Mouse (Mus musculus): ENCODE data around the gene Usp28. TPM values are rescaled to one million over a fixed set of nuclear protein-coding genes. Genes with fewer than 3 reads are reported as not detected.
"Not testable (repeated sequence)": the region's sequence is repeated elsewhere in the genome, so short reads cannot be mapped to it uniquely, and the experiment has no call there.

Gene Usp28
- 20.7 TPM for polyA plus RNA-seq (2021)

DNA sequence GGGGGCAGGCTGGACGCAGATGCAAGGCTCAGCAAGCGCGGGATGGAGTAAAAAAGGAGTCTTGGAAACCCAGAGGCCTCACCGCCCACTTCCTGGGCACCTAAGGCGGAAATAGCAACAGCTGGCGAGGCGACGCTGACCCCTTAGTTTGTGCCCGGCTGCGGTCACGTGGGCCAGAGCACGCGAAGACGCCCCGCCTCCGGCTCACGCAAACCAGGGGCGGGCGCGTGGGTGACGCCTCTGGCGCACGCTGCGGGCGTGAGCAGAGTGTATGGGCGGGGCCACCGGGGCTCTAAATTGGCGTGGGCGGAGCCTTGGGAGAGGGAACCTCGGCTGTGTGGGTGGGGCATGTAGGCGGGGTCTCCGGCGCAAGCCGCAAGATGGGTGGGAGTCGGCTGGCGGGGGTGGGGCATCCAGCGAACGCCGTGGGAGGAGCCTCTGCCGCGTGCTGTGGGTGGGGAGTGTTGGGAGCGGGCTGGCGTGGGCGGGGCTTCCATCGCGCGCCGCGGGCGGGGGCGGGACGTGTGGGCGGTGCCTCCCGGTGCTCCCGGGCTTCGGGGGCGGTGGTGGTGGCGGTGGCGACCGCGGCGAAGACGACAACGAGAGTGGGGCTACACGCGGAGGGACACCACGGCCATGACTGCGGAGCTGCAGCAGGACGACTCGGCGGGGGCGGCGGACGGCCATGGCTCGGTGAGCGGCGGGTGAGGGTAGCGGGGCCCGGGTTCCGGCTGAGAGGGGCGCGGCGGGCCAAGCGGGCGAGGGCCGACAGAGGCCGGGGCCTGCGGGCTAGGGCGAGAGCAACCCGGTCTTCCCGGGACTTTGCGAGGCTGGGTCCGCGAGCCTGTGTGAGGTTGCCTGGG lies at the start of gene Usp28:
Gene Usp28, plus strand, starts transcription at position 531 of the 863 bp plus-strand sequence.
- ATAC-seq, result peak; percentile 94
- no peaks in the 10 kb centered on the region for H3K27me3 ChIP-seq
- CTCF ChIA-PET, result no interaction called here
- POLR2A ChIA-PET, result interaction anchor here (0.6 kb wide), 1 partner anchor 9 kb away, joined by 3 read pairs; no protein-coding TSS in a partner anchor
- peak; percentile 90 for DNase-seq (ENCODE audit: low read depth, low spot score)
- in situ Hi-C loops (cut with MboI; ENCODE audit: low pct_unique_long_range_greater_than_20kb), result no loop called here
- TF ChIP-seq CTCF (IDR thresholded peaks at IDR 0.05), result no peak

DNA sequence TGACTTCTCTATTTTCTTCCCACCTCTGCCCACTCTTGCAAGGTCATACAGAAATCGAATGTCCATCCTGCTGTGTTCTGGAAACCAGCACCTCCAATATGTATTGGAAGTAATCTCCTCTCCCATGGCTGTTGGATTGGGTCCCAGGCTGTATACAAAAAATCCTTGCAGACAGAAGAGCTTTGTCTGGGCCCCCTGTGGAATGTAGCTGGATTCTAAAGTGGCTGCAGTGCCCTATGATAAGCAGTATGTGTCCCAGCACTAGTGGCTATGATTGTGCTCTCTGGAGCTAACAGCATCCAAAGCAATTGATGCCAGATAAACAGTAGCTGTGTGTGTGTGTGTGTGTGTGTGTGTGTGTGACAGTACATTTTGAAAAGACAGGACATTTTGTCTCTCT lies 42.8 kb upstream of the Usp28 start:
- CTCF ChIA-PET, result no interaction called here
- no peak for TF ChIP-seq CTCF (IDR thresholded peaks at IDR 0.05)
- in situ Hi-C loops (cut with MboI; ENCODE audit: low pct_unique_long_range_greater_than_20kb), result no loop called here
- peaks cover 55% of the 10 kb centered on the region for H3K27me3 ChIP-seq
- POLR2A ChIA-PET, result no interaction called here
- ATAC-seq (no peak), DNase-seq (ENCODE audit: low read depth, low spot score) (no peak)

DNA sequence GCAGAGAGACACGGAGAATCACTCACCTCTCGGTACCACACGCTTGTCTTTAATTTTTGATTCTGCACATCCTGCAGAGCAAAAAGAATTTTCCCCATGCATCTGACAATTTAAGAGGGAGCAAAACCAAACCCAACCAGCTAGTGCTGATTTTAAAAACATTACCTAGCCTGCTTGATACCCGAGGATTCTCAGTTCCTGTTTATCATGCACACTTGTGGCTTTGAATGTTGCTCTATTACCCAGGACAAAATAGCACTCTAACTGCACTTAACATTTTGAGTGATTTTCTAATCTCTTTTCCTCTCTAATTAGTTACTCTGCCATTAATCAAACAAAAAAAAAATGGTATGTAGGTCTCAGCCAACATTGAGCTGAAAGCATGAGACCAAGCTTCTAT lies 37.6 kb upstream of the Usp28 start:
- DNase-seq (ENCODE audit: low read depth, low spot score), result no peak
- in situ Hi-C loops (cut with MboI; ENCODE audit: low pct_unique_long_range_greater_than_20kb), result no loop called here
- TF ChIP-seq CTCF (IDR thresholded peaks at IDR 0.05), result no peak

DNA sequence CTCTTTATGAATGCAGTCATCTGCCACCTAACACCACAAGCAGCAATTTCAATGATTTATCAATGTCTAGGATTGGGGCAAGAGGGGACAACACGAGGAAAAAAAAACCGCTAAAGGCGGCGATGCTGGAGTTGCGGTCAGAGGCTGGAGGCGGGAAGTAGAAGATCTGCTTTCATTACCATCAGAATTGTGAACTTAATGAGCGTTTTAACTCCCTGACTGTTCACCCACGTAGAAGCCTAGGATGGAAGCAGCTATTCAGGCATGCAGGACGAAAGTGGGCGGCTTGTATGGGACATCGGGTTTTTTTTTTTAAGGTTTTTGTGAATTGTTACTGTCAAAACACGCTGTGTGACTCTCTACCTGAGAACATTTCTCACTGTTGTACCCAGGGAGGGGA lies 23.9 kb upstream of the Usp28 start:
- no peak for ATAC-seq
- H3K27me3 ChIP-seq, result peaks cover 52% of the 10 kb centered on the region
- in situ Hi-C loops (cut with MboI; ENCODE audit: low pct_unique_long_range_greater_than_20kb), result no loop called here
- ChIA-PET POLR2A (no interaction called here), CTCF (no interaction called here)
- DNase-seq (ENCODE audit: low read depth, low spot score), result no peak
- TF ChIP-seq CTCF (IDR thresholded peaks at IDR 0.05), result no peak

More for the DNA sequence above, 37.6 kb upstream of the Usp28 start:
- no peak for ATAC-seq
- peaks cover 44% of the 10 kb centered on the region for H3K27me3 ChIP-seq
- ChIA-PET POLR2A (no interaction called here), CTCF (interaction anchor here (0.7 kb wide), 1 partner anchor 10 kb away, joined by 3 read pairs; no protein-coding TSS in a partner anchor)

DNA sequence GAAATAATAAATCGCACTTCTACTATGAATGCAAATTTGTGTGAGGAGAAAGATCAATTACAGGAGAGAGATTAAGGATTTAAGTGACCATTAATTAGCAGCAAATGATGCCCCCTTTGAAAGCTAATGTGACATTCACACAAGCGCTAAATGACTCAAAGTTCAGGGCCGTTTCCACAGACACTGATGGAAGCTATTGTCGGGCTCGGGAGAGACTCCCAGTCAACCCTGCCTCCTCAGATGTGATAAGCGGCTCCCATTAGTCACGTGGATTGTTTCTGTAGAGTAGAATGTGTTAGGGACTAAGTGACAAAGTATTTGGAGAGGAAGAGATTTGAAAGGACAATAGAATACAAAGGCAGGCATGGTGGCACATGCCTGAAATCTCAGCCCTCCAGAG lies 23.0 kb upstream of the Usp28 start:
- no peak for TF ChIP-seq CTCF (IDR thresholded peaks at IDR 0.05)
- no peak for ATAC-seq
- no peak for DNase-seq (ENCODE audit: low read depth, low spot score)
- H3K27me3 ChIP-seq, result peaks cover 52% of the 10 kb centered on the region
- ChIA-PET POLR2A (no interaction called here), CTCF (no interaction called here)
- in situ Hi-C loops (cut with MboI; ENCODE audit: low pct_unique_long_range_greater_than_20kb), result no loop called here

DNA sequence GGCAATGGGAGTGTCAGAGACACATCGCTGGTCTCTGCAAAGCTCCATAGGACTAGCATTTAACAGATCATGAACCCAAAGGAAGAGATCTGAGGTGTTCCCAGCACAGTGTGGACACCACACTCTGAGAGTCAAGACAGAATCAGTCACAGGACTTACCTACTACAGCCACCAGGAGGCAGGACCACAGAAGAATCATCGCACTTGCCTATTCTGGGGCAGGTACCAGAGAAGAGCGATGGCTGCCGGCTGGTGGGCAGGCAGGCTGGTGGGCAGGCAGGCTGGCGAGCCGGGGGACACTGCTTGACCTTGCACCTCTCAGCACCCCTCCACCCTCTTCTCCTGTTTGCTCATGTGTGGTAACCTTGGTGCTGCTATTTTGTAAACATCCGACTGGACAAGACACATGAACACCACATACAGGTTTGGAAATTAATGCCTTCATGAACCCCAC lies 20.6 kb upstream of the Usp28 start, which contains the start of gene Htr3b:
Gene Htr3b, minus strand, starts transcription at position 404 of the 454 bp plus-strand sequence.
- ATAC-seq (no peak), DNase-seq (ENCODE audit: low read depth, low spot score) (no peak)
- peak; percentile 39 for TF ChIP-seq CTCF (IDR thresholded peaks at IDR 0.05)
- H3K27me3 ChIP-seq, result peaks cover 57% of the 10 kb centered on the region
- ChIA-PET POLR2A (no interaction called here), CTCF (interaction anchor here (2.0 kb wide), 1 partner anchor 8 kb away, joined by 8 read pairs; no protein-coding TSS in a partner anchor)
- in situ Hi-C loops (cut with MboI; ENCODE audit: low pct_unique_long_range_greater_than_20kb), result no loop called here

DNA sequence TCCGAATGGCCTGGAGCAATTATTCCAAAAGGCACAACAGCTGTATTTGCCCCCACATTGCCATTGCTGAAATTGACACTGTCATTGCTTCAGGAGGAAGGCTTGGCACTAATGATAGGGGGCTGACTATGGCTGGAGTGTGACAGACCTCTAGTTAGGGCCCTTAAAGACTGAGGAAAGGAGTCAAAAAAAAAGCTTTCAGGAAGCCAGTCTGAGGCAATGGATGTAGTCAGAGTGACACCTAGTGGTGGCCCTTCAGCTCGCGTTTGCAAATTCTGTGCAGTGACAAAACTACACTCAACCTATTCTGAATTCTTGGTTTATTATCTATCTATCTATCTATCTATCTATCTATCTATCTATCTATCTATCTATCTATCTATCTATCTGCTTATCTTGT lies 12.7 kb upstream of the Usp28 start:
- in situ Hi-C loops (cut with MboI; ENCODE audit: low pct_unique_long_range_greater_than_20kb), result loop anchor here (5.0 kb wide), 1 partner anchor 330 kb away; no protein-coding TSS in a partner anchor
- POLR2A ChIA-PET, result no interaction called here
- ATAC-seq (no peak), DNase-seq (ENCODE audit: low read depth, low spot score) (no peak)
- CTCF ChIA-PET, result interaction anchor here (1.0 to 1.4 kb wide), 6 partner anchors 9 to 327 kb away, joined by 3 to 8 read pairs (median 4); partner anchors contain the start of gene Htr3b
- peak; percentile 65 for TF ChIP-seq CTCF (IDR thresholded peaks at IDR 0.05)
- H3K27me3 ChIP-seq, result peaks cover 5% of the 10 kb centered on the region

DNA sequence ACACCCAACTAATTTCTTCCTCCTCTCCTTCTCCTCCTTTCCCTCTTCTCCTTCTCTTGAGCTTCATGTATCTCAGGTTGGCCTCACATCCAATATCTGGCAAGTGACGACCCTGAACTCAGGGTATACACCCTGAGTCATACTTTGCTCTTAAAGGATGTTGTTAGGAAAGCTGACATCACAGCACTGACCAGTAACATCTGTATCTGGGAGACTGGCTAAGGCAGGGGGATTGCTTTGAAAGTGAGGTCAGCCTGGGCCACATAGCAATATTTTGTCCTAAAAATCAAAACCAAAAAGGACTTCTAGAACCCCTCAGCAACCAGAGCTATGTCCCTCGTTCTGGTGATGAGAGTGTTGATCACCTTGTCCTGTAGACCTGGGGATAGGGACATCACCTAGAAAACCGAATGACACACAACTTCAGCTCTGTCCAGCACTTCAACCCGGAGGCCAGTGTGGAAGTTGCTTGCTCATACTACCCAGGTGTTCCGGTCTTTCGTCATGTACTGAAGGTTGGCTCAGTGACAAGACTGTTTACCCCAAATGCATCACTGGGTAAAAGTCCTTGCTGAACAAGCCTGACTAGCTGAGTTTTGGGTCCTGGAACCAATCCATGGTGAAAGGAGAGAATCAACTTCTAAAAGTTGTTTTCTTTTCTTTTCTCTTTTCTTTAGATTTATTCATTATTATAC lies 8.4 kb upstream of the Usp28 start:
- H3K27me3 ChIP-seq, result no peaks in the 10 kb centered on the region
- in situ Hi-C loops (cut with MboI; ENCODE audit: low pct_unique_long_range_greater_than_20kb), result no loop called here
- POLR2A ChIA-PET, result interaction anchor here (0.7 kb wide), 1 partner anchor 9 kb away, joined by 3 read pairs; no protein-coding TSS in a partner anchor
- no peak for DNase-seq (ENCODE audit: low read depth, low spot score)
- no peak for TF ChIP-seq CTCF (IDR thresholded peaks at IDR 0.05)
- CTCF ChIA-PET, result no interaction called here
- no peak for ATAC-seq

DNA sequence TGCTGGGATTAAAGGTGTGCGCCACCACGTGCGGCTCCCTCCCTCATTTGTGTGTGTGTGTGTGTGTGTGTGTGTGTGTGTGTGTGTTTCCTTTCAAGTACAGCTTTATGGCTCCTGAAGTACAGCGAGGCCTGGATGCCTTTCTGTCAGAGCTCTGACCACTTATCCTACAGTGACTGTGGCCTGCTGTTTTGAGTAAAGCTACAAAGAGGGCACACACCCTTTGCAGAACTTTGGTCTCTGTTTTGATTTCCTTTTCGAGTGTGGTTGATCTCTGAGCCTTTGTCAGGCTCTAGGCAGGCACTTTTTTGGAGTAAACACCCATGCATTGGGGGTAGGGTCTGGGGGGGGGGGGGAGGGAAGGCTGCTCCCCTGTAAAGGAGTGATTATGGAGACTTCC lies 4.8 kb upstream of the Usp28 start:
- ATAC-seq, result no peak
- DNase-seq (ENCODE audit: low read depth, low spot score), result no peak
- TF ChIP-seq CTCF (IDR thresholded peaks at IDR 0.05), result no peak
- in situ Hi-C loops (cut with MboI; ENCODE audit: low pct_unique_long_range_greater_than_20kb), result no loop called here
- ChIA-PET CTCF (no interaction called here), POLR2A (no interaction called here)
- H3K27me3 ChIP-seq, result no peaks in the 10 kb centered on the region

DNA sequence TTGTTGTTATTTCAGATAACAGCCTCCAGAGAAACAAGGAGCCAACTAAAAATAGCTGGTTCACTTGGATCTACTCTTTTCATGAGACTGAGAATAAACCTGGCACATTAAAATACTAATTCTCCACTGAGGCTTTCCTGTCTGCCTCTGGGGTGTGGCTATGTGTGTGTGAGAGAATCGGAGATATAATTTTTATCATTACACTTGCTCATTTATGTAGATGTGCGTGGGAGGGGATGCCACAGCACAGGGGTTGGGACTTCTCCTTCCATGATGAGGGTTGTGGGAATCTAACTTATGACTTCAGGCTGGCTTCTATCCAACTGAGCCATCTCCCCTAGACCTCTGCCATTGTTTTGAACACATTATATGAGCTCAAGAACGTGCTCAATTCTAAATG lies 4.4 kb upstream of the Usp28 start:
- no peak for ATAC-seq
- H3K27me3 ChIP-seq, result no peaks in the 10 kb centered on the region
- ChIA-PET CTCF (no interaction called here), POLR2A (no interaction called here)
- no peak for TF ChIP-seq CTCF (IDR thresholded peaks at IDR 0.05)
- DNase-seq (ENCODE audit: low read depth, low spot score), result no peak
- in situ Hi-C loops (cut with MboI; ENCODE audit: low pct_unique_long_range_greater_than_20kb), result no loop called here

DNA sequence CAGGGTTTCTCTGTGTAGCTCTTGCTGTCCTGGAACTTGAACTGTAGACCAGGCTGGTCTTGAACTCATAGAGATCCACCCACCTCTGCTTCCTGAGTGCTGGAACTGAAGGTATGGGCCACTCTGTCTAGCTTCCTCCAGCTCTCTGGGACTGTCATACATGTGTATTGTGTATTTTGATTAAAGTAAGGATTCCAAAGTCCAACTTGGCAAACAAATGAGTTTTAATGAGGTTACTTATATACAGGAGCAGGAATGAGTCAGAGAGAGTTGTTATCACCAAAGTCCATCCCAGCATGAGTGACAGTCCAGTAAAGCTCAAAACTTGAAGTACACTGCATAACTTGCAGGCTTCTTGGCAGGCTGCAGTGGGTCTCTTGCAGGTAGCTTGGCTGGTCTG lies 3.3 kb upstream of the Usp28 start:
- ATAC-seq (no peak), DNase-seq (ENCODE audit: low read depth, low spot score) (no peak)
- ChIA-PET CTCF (interaction anchor here (1.1 kb wide), 1 partner anchor 9 kb away, joined by 3 read pairs; no protein-coding TSS in a partner anchor), POLR2A (no interaction called here)
- in situ Hi-C loops (cut with MboI; ENCODE audit: low pct_unique_long_range_greater_than_20kb), result no loop called here
- H3K27me3 ChIP-seq, result no peaks in the 10 kb centered on the region
- TF ChIP-seq CTCF (IDR thresholded peaks at IDR 0.05), result no peak

DNA sequence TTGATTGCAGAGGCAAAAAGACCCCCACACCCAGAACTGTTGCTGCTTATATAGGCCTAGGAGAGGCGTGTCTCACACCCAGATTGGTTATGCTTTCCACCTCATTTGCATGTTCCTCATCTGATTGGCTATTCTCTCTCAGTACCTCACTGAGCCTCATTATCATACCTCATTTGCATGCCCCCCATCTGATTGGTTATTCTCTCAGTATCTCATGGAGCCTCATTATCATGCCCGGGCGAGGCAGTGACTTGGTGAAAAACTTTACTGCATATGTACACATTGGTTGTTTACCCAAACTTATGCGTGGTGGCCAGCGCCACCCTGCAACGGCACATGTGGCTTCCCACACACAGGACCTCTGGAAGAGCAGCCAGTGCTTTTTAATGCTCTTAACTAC lies 1.4 kb upstream of the Usp28 start:
- H3K27me3 ChIP-seq; POLR2A ChIA-PET; ATAC-seq; DNase-seq (ENCODE audit: low read depth, low spot score); in situ Hi-C loops (cut with MboI; ENCODE audit: low pct_unique_long_range_greater_than_20kb): not testable (repeated sequence)
- CTCF ChIA-PET, result interaction anchor here (0.6 kb wide), 1 partner anchor 1469 kb away, joined by 3 read pairs; no protein-coding TSS in a partner anchor

Data from Patski (cell line).